Mouse (Mus musculus): ENCODE measurements around the gene Iqcn.
A peak's percentile ranks its signal among the peaks of the same experiment; 100 is the strongest.

Gene Iqcn

DNA sequence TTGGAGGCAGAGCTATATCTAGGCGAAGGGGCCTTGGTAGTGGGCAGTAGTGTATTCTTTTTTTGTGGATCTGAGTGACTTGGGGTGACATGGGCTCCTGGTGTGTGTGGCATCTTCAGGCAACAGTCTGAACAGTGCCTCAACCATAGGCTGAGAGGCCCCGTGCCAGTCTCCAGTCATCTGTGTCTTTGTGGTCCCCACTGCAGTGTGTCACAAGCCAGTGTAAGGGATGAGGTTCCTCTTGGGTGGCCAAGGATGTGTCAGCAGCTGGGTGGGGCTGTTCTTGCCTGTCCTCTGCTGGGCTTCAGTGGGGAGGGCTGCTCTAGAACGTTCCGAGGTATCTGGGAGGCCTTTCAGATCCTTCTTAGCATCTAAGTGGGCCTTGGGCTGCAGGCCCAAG, 27.7 kb downstream of the Iqcn start:
- DNase-seq (ENCODE audit: low spot score) = no peak

DNA sequence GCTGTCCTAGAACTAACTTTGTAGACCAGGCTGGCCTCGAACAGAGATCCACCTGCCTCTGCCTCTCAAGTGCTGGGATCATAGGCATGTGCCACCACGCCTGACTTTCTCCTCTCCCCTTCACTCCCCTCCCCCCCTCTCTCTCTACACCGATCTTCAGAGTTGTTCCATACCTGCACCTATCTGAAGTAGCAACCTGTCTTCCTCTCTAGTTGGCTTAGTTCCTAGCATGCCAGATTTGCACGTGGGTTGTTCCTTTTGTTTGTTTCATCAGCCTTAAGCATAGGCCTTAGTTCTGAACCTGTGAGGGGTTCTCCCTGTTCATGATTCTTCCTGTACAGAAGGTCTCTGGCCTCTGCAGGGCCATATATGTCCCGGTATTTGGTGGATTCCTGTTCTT, 34.4 kb downstream of the Iqcn start:
- DNase-seq (ENCODE audit: low spot score) = no peak

- peak; percentile 91 for DNase-seq (ENCODE audit: low spot score)
These were observed 35.0 kb downstream of the Iqcn start for GRCm38 (mm10) chr8:70738211-70738610.

- DNase-seq (ENCODE audit: low spot score) = no peak
These were observed 38.4 kb downstream of the Iqcn start for GRCm38 (mm10) chr8:70741661-70742060.

GRCm38 (mm10) chr8:70742176-70742575, 38.9 kb downstream of the Iqcn start:
- DNase-seq (ENCODE audit: low spot score) = no peak

GRCm38 (mm10) chr8:70742981-70743655, 39.9 kb downstream of the Iqcn start:
- no peak for DNase-seq (ENCODE audit: low spot score)

GRCm38 (mm10) chr8:70743656-70744590, 40.7 kb downstream of the Iqcn start:
- DNase-seq (ENCODE audit: low spot score) = peak; percentile 68

DNA sequence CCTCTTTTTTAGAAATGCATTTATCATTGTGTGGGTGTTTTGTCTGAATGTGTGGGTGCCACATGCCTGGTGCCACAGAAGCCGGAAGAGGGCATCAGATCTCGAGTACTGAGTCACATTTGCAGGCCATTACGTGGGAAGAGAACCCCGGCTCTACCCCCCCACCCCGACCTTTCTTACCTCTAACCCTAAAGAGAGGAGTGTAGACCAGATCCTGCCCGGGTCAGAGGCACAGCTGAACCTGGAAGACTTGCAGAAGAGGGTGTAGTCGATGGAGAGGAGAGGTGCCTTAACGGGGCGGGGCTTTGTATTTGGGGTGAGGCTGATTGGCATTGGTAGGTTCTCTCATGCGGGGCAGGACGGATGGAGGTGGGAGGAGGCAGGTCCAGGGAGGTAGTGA, 41.5 kb downstream of the Iqcn start:
- DNase-seq (ENCODE audit: low spot score) = no peak

DNA sequence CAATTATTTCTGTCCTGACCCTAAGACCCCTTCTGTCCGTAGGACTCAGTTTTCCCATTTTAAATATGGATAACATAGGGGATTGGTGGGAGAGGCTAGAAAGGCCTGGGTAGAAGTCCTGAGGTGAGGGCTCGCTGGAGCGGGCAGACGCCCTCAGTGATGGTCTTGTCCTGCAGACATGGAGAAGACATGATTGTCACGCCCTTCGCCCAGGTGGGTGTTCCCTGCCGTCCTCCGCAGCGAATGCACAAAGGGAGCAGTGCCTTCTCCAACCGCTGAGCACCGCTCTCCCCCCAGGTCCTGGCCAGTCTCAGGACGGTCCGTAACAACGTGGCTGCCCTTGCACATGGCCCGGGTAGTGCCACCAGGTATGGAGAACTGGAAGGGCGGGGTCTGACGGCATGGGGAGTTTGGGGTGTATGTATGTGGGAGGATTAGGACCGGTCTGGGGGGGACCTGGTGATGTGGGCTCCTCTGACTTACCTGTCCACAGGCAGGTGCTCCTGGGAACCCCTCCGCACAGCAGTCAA, 42.5 kb downstream of the Iqcn start:
- no peak for DNase-seq (ENCODE audit: low spot score)

GRCm38 (mm10) chr8:70746676-70747075, 43.4 kb downstream of the Iqcn start:
- no peak for DNase-seq (ENCODE audit: low spot score)

GRCm38 (mm10) chr8:70747211-70747890, 44.1 kb downstream of the Iqcn start:
- no peak for DNase-seq (ENCODE audit: low spot score)

DNA sequence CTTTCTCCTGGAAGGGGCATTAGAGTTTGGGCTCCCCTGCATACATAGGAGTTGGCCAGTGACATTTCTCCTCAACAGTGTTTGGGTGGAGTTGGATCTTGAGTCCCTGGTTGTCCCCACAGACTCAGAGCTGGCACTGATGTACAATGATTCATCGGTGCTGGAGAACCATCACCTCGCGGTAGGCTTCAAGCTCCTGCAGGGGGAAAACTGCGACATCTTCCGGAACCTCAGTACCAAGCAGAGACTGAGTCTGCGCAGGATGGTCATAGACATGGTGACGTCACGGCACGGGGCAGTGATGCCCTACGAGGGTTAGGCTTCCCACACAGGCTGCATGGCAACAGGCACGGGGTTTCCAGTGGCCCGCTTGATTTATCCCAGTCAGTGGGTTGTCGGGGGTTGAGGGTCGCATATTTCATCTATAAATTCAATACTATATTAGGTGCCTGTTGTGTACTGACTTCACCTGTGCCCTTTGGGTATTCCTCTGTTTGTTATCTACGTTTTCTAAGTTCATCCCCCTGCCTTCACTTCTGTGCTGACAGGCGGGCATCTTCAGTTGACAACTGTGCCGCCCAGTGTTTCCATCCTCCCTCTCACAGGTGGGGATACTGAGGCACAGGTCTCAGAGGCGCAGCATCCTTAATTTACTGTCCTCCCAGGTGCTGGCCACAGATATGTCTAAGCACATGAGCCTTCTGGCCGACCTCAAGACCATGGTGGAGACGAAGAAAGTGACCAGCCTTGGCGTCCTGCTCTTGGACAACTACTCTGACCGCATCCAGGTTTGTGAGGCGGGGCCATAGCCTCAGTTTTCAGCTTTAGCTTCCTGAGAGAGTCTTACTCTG, 45.2 kb downstream of the Iqcn start:
- DNase-seq (ENCODE audit: low spot score) = no peak

DNA sequence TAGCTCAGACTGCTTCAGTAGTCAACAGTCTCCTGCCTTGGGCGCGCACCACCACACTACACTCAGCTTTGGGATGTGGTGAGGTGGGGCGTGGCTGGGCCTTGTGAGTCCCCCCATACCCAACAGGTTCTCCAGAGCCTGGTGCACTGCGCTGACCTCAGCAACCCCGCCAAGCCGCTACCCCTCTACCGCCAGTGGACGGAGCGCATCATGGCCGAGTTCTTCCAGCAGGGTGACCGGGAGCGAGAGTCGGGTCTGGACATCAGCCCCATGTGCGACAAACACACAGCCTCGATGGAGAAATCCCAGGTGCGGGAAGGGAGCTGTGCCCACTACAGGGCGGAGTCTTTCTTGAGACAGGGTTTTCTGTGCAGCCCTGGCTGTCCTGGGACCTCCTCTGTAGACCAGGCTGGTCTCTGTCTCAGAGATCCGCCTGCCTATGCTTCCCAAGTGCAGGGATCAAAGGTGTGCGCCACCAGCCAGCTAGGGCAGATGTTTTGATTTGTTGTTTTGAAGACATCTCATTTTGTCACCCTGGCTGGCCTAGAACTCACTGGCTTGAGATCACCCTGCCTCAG, 45.9 kb downstream of the Iqcn start:
- no peak for DNase-seq (ENCODE audit: low spot score)

GRCm38 (mm10) chr8:70750128-70750680, 46.9 kb downstream of the Iqcn start:
- no peak for DNase-seq (ENCODE audit: low spot score)

GRCm38 (mm10) chr8:70752000-70752764, 48.9 kb downstream of the Iqcn start:
- DNase-seq (ENCODE audit: low spot score) = peak; percentile 95

GRCm38 (mm10) chr8:70753151-70753550, 49.9 kb downstream of the Iqcn start:
- peak; percentile 94 for DNase-seq (ENCODE audit: low spot score)

- peak; percentile 99 for DNase-seq (ENCODE audit: low spot score)
These were observed 51.0 kb downstream of the Iqcn start, which contains the start of gene Rab3a for GRCm38 (mm10) chr8:70754043-70754870. TSS of gene Rab3a (plus strand) at chr8:70754679.

- no peak for DNase-seq (ENCODE audit: low spot score)
These were observed 51.8 kb downstream of the Iqcn start for GRCm38 (mm10) chr8:70754871-70755660.
